Mouse (Mus musculus) duodenum, adult 2 months (tissue): ENCODE measurements around the gene Dppa2. TPM values are rescaled to one million over a fixed set of nuclear protein-coding genes. Genes with fewer than 3 reads are reported as not detected.

Experiments used
- polyA plus RNA-seq: library from polyadenylated mRNA; depleted of rRNA; stranded (reverse); fragments of >200 nt; gene quantifications from 2 replicates; pipeline ENCODE4 v1.2.3, GENCODE M21; 2012; ENCODE audit warnings: low replicate concordance; rRNA removed

The Dppa2 gene
- not detected in 2 replicates for polyA plus RNA-seq

GRCm38 (mm10) chr16:48303509-48303908 lies at the start of gene Dppa2:
TSS of gene Dppa2 (plus strand) at chr16:48303908.

GRCm38 (mm10) chr16:48283517-48283916 lies 20.2 kb upstream of the Dppa2 start, which contains the start of gene Dppa4:
TSS of gene Dppa4 (plus strand) at chr16:48283733.

Other genes with a start within 250 kb of the Dppa2 start
- gene Dppa4, start 20.2 kb upstream of the Dppa2 start, polyA plus RNA-seq = not detected in 2 replicates
- 15.1 and 20.3 TPM in 2 replicates for gene Gm5485, start 108.5 kb downstream of the Dppa2 start, polyA plus RNA-seq
- gene Morc1, start 127.3 kb downstream of the Dppa2 start, polyA plus RNA-seq = 0.02 TPM in 1 of 2 replicates, not detected in the other